Mouse (Mus musculus): Measurements from ENCODE around the gene Rrp1. TPM values are rescaled to one million over a fixed set of nuclear protein-coding genes. Genes with fewer than 3 reads are reported as not detected.
"Not testable (repeated sequence)": the region's sequence is repeated elsewhere in the genome, so short reads cannot be mapped to it uniquely, and the experiment has no call there.

Gene Rrp1
- polyA plus RNA-seq, 1 experiment from 2014 or later = 265 TPM

DNA sequence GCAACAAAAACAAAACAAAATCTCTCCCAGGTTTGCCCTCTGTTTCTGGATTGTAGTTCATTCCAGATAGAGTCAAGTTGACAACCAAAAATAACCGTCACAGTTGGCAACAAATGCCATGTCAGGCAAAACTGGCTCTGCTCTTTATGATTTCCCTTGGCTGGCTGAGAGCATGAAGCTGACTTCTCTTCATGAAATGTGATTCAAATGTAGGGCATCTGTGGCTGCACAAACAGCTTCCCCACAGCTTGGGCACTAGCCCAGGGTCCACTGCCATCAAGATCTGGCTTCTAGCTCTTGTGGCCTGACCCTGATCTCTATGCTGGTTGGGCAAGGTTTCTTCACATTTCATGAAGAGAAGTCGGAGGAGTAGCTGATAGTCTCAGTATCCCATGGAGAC is 50.9 kb downstream of the Rrp1 start:
- 81% methylated on average over 2 of the region's 2 CpGs for WGBS

DNA sequence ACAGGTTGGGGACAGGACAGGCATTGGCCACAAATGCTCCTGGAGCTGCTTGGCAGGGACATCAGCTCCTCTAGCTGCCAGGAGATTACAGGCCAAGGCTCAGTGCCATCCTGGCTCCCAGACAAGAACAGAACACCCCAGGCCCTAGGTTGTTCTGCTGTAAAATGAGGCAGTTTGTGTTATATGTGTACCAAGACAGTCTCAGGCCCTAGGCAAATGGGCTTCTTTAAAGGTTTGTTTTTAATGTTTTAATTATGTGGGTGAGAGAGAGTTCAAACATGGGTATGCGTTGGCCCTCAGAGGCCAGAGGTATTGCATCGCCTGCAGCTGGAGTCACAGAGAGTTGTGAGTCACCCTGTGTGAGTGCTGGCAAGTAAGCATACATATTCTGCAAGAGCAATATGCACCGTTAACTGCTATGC is 52.5 kb downstream of the Rrp1 start:
- 76% methylated on average over 3 of the region's 3 CpGs for WGBS
- Histone ChIP-seq H3K9me3 (ENCODE audit: control insufficient read depth, low read length) (no peaks in the 10 kb centered on the region), H3K36me3 (ENCODE audit: control insufficient read depth, insufficient read depth, low read length) (no peaks in the 10 kb centered on the region), H3K27ac (ENCODE audit: low read depth, low read length) (no peak overlapping the region), H3K4me2 (replicated peaks; ENCODE audit: low read depth, low read length) (no peak overlapping the region), H3K4me1 (ENCODE audit: control insufficient read depth, insufficient read depth, low read length) (no peaks in the 10 kb centered on the region), H3K9ac (ENCODE audit: low read depth, low read length) (no peak overlapping the region), H3K4me3 (ENCODE audit: low read length) (no peak overlapping the region), H3K27me3 (ENCODE audit: control insufficient read depth, insufficient read depth, low read length) (no peaks in the 10 kb centered on the region)
- no peak for ATAC-seq (ENCODE audit: low FRiP score, low TSS enrichment)

More for the DNA sequence above, 50.9 kb downstream of the Rrp1 start:
- no peak overlapping the region for H3K27ac ChIP-seq (ENCODE audit: low read depth, low read length)
- H3K4me3 ChIP-seq (ENCODE audit: low read length) = no peak overlapping the region
- H3K4me2 ChIP-seq (replicated peaks; ENCODE audit: low read depth, low read length) = no peak overlapping the region
- no peak for ATAC-seq (ENCODE audit: low FRiP score, low TSS enrichment)
- no peaks in the 10 kb centered on the region for H3K27me3 ChIP-seq (ENCODE audit: control insufficient read depth, insufficient read depth, low read length)
- no peaks in the 10 kb centered on the region for H3K9me3 ChIP-seq (ENCODE audit: control insufficient read depth, low read length)
- peaks cover 4% of the 10 kb centered on the region; the same call in 1 of the 2 replicates for H3K4me1 ChIP-seq (ENCODE audit: control insufficient read depth, insufficient read depth, low read length)
- H3K36me3 ChIP-seq (ENCODE audit: control insufficient read depth, insufficient read depth, low read length) = no peaks in the 10 kb centered on the region
- no peak overlapping the region for H3K9ac ChIP-seq (ENCODE audit: low read depth, low read length)

DNA sequence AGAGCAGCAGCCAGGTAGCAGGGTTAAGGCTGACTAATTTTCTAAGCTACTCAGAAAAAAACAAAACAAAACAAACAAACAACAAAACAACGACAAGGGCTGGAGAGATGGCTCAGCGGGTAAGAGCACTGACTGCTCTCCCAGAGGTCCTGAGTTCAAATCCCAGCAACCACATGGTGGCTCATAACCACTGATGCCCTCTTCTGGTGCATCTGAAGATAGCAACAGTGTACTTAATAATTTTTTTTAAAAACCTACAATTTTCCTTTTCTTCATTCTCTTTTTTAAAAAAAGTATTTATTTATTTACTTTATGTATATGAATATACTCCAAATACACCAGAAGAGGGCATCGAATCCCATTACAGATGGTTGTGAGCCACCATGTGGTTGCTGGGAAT is 53.8 kb downstream of the Rrp1 start:
- not testable (repeated sequence) for H3K4me1 ChIP-seq (ENCODE audit: control insufficient read depth, insufficient read depth, low read length); H3K27me3 ChIP-seq (ENCODE audit: control insufficient read depth, insufficient read depth, low read length); H3K9ac ChIP-seq (ENCODE audit: low read depth, low read length); H3K4me3 ChIP-seq (ENCODE audit: low read length); H3K27ac ChIP-seq (ENCODE audit: low read depth, low read length); ATAC-seq (ENCODE audit: low FRiP score, low TSS enrichment); H3K4me2 ChIP-seq (replicated peaks; ENCODE audit: low read depth, low read length); H3K36me3 ChIP-seq (ENCODE audit: control insufficient read depth, insufficient read depth, low read length); H3K9me3 ChIP-seq (ENCODE audit: control insufficient read depth, low read length)
- WGBS = 92% methylated on average over 3 of the region's 3 CpGs

DNA sequence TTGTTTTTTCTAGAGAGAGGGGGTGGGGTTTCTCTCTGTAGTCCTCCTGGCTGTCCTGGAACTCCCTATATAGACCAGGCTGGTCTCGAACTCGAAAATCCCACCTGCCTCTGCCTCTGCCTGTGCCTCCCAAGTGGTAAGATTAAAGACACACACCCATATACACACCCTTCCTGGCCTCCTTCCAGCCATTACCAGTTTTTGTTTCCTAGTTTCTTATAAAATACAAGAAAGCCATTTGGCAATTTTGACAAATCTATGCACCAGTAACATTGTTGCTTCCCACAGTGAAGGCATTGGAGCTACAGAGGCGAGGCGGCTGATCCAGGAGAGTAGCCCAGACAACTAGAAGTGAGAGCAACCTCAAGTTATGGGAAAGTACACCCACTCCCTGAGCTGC is 54.6 kb downstream of the Rrp1 start:
- no peak for ATAC-seq (ENCODE audit: low FRiP score, low TSS enrichment)
- H3K27me3 ChIP-seq (ENCODE audit: control insufficient read depth, insufficient read depth, low read length) = no peaks in the 10 kb centered on the region
- no peaks in the 10 kb centered on the region for H3K36me3 ChIP-seq (ENCODE audit: control insufficient read depth, insufficient read depth, low read length)
- H3K4me1 ChIP-seq (ENCODE audit: control insufficient read depth, insufficient read depth, low read length) = peaks cover 4% of the 10 kb centered on the region; the same call in 1 of the 2 replicates
- H3K9me3 ChIP-seq (ENCODE audit: control insufficient read depth, low read length) = no peaks in the 10 kb centered on the region
- no peak overlapping the region for H3K4me3 ChIP-seq (ENCODE audit: low read length)
- H3K27ac ChIP-seq (ENCODE audit: low read depth, low read length) = no peak overlapping the region
- 85% methylated on average over 4 of the region's 4 CpGs for WGBS
- H3K4me2 ChIP-seq (replicated peaks; ENCODE audit: low read depth, low read length) = no peak overlapping the region
- H3K9ac ChIP-seq (ENCODE audit: low read depth, low read length) = no peak overlapping the region

DNA sequence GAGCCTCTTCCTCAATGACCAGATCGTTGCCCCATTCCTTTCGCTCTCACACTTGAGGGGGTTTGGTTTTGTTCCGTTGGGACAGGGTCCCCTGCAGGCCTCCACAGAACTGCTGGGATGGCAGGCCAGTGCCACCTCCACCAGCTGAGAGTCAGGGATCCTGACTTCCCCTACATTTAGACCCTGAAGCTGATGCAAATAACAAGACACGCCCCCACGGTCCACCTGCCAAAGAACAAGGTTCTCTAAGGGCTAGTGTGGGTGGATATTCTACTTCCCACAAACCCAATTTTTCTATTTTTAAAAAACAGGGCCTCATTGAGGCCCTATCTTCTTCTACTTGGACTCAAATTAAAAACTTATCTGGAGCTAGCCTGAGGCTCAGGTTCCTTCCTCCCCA is 55.1 kb downstream of the Rrp1 start:
- no peak overlapping the region for H3K4me3 ChIP-seq (ENCODE audit: low read length)
- H3K4me1 ChIP-seq (ENCODE audit: control insufficient read depth, insufficient read depth, low read length) = peaks cover 7% of the 10 kb centered on the region; the same call in 1 of the 2 replicates
- H3K36me3 ChIP-seq (ENCODE audit: control insufficient read depth, insufficient read depth, low read length) = no peaks in the 10 kb centered on the region
- no peaks in the 10 kb centered on the region for H3K27me3 ChIP-seq (ENCODE audit: control insufficient read depth, insufficient read depth, low read length)
- H3K9ac ChIP-seq (ENCODE audit: low read depth, low read length) = no peak overlapping the region
- ATAC-seq (ENCODE audit: low FRiP score, low TSS enrichment) = no peak
- no peak overlapping the region for H3K27ac ChIP-seq (ENCODE audit: low read depth, low read length)
- H3K9me3 ChIP-seq (ENCODE audit: control insufficient read depth, low read length) = no peaks in the 10 kb centered on the region
- no peak overlapping the region for H3K4me2 ChIP-seq (replicated peaks; ENCODE audit: low read depth, low read length)
- 91% methylated on average over 5 of the region's 5 CpGs for WGBS

DNA sequence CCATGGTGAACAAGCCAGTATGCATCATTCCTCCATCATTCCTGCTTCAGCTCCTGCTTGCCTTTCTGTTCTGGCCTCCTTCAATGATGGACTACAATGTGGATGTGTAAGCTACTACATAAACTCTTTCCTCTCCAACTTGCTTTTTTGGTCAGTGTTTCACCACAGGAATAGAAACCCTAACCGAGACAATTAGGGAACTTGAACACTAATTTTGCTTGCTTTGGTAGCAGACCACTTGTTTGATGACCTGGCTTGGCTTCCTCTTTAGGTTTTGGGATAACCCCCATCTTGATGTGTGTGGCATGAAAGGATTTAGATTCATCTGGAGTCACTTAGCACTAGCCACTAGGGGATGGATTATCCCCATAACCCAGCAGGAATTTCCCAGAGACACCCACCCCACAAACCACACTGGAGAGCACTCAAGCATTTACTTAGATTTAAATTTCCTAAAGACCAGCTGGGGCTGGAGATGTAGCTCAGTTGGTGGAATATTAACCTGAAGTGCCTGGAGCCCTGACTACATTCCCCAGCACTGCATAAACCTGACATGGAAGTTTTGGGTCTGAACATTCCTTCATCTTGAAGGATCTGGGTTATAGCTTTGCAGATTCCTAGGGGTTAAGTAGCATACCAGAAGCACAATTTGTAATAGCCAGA is 56.8 kb downstream of the Rrp1 start:
- WGBS = 70% methylated on average over 1 of the region's 1 CpGs
- Histone ChIP-seq H3K4me1 (ENCODE audit: control insufficient read depth, insufficient read depth, low read length) (peaks cover 8% of the 10 kb centered on the region), H3K9me3 (ENCODE audit: control insufficient read depth, low read length) (no peaks in the 10 kb centered on the region), H3K27me3 (ENCODE audit: control insufficient read depth, insufficient read depth, low read length) (no peaks in the 10 kb centered on the region), H3K4me2 (replicated peaks; ENCODE audit: low read depth, low read length) (no peak overlapping the region), H3K27ac (ENCODE audit: low read depth, low read length) (peak overlapping the region; percentile 12; the same call in 1 of the 2 replicates), H3K9ac (ENCODE audit: low read depth, low read length) (no peak overlapping the region), H3K36me3 (ENCODE audit: control insufficient read depth, insufficient read depth, low read length) (no peaks in the 10 kb centered on the region), H3K4me3 (ENCODE audit: low read length) (no peak overlapping the region)
- ATAC-seq (ENCODE audit: low FRiP score, low TSS enrichment) = peak; percentile 32; the same call in 1 of the 2 replicates

DNA sequence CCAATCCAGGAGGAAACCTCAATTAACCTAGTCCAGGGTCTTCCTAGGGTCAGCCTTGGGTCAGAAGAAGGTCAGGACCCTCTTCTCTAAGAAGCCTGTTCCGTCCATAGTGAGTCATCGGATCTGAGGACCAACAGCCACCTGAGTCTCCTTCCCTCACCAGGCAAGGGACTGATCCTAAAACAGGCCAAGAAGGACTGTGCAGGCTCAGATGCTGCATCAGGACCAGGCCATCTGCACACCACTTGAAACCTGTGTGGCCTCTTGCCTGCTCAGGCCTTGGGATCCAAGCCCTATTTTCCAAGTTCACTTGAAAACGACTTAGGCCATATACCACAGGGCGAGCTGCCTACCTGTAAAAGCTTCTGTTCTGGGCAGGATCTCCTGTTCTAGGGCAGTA is 59.6 kb downstream of the Rrp1 start:
- H3K9ac ChIP-seq (ENCODE audit: low read depth, low read length) = peak overlapping the region; percentile 99; the same call in 1 of the 2 replicates
- no peaks in the 10 kb centered on the region for H3K36me3 ChIP-seq (ENCODE audit: control insufficient read depth, insufficient read depth, low read length)
- H3K4me3 ChIP-seq (ENCODE audit: low read length) = no peak overlapping the region
- H3K27ac ChIP-seq (ENCODE audit: low read depth, low read length) = no peak overlapping the region; the same call in 1 of the 2 replicates
- WGBS = 39% methylated on average over 4 of the region's 4 CpGs
- H3K27me3 ChIP-seq (ENCODE audit: control insufficient read depth, insufficient read depth, low read length) = no peaks in the 10 kb centered on the region
- ATAC-seq (ENCODE audit: low FRiP score, low TSS enrichment) = 0 out of 2 replicates have a peak, but pooled peaks have one; percentile 9
- peaks cover 26% of the 10 kb centered on the region for H3K4me1 ChIP-seq (ENCODE audit: control insufficient read depth, insufficient read depth, low read length)
- no peaks in the 10 kb centered on the region for H3K9me3 ChIP-seq (ENCODE audit: control insufficient read depth, low read length)
- H3K4me2 ChIP-seq (replicated peaks; ENCODE audit: low read depth, low read length) = no peak overlapping the region

DNA sequence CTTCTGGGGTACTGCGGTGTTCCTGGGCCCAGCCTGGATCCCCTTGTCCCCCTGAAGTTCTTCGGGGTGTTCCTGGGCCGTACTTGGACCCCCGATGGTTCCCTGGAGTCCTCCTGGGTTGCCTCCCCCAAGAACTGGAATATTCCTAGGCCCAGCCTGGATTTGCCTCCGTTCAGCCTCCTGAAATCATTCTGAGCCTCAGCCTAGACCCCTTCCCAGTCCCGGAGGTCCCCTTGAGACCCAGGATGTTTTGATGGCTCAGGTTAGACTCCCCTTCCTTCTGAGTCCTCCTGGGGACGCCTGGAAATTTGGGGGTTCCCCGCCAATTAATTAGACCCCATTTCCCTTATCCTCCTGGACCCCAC is 60.2 kb downstream of the Rrp1 start:
- H3K4me1 ChIP-seq (ENCODE audit: control insufficient read depth, insufficient read depth, low read length) = peaks cover 26% of the 10 kb centered on the region
- 19% methylated on average over 8 of the region's 8 CpGs for WGBS
- H3K4me3 ChIP-seq (ENCODE audit: low read length) = peak overlapping the region; percentile 91
- H3K27ac ChIP-seq (ENCODE audit: low read depth, low read length) = peak overlapping the region; percentile 74
- H3K36me3 ChIP-seq (ENCODE audit: control insufficient read depth, insufficient read depth, low read length) = no peaks in the 10 kb centered on the region
- H3K4me2 ChIP-seq (replicated peaks; ENCODE audit: low read depth, low read length) = peak overlapping the region; percentile 89
- 0 out of 2 replicates have a peak, but pooled peaks have one; percentile 6 for ATAC-seq (ENCODE audit: low FRiP score, low TSS enrichment)
- no peaks in the 10 kb centered on the region for H3K9me3 ChIP-seq (ENCODE audit: control insufficient read depth, low read length)
- peak overlapping the region; percentile 99 for H3K9ac ChIP-seq (ENCODE audit: low read depth, low read length)
- H3K27me3 ChIP-seq (ENCODE audit: control insufficient read depth, insufficient read depth, low read length) = no peaks in the 10 kb centered on the region

DNA sequence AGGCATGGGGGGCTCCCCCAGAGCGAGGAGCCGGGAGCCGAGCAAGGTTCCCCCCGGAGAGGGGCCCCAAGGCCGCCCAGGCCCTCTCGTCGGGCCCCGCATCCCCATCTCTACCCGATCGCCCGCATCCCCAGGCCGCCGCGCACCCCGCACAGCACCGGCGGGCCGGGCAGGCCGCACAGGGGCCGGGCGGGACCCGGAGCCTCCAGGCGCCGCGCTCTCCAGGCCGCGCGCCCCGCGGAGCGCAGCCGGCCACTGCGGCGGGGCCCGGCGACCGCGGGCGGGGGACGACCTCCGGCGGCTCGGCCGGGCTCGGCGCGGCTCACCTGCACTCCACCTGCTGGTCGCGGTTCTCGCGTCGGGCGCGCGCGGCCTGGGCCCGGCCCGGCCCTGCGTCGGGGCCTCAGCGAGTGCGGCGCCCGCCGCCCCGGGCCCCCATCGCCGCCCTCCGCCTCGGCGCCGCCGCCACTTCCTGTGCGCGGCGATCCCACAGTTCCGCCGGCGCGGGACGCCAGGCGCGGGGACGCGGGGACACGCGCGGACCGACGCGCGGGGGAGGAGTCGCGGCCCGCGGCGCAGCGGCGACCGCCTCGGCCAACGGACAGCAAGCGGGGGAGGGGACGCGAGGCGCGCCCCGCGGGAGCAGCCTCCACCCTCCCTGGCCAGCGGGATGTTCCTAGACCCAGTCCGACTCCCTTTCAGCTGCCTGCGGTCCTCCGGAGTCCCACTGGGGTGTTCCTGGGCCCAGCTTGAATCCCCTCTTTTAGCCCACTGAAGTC is 60.8 kb downstream of the Rrp1 start, which contains the start of gene Agpat3:
Agpat3 (minus strand) TSS at position 603 of the 779 bp plus-strand sequence.
- no peaks in the 10 kb centered on the region for H3K9me3 ChIP-seq (ENCODE audit: control insufficient read depth, low read length)
- WGBS = under 1% methylated on average over 89 of the region's 113 CpGs
- H3K4me1 ChIP-seq (ENCODE audit: control insufficient read depth, insufficient read depth, low read length) = peaks cover 26% of the 10 kb centered on the region
- H3K27me3 ChIP-seq (ENCODE audit: control insufficient read depth, insufficient read depth, low read length) = no peaks in the 10 kb centered on the region
- H3K4me3 ChIP-seq (ENCODE audit: low read length) = peak within 1 kb of the TSS; percentile 91
- H3K9ac ChIP-seq (ENCODE audit: low read depth, low read length) = peak within 1 kb of the TSS; percentile 99
- no peaks in the 10 kb centered on the region for H3K36me3 ChIP-seq (ENCODE audit: control insufficient read depth, insufficient read depth, low read length)
- peak; percentile 79 for ATAC-seq (ENCODE audit: low FRiP score, low TSS enrichment)
- peak within 1 kb of the TSS; percentile 86 for H3K27ac ChIP-seq (ENCODE audit: low read depth, low read length)
- H3K4me2 ChIP-seq (replicated peaks; ENCODE audit: low read depth, low read length) = peak within 1 kb of the TSS; percentile 89
